Mouse (Mus musculus): ENCODE data around the gene Ercc6.

The Ercc6 gene

GRCm38 (mm10) chr14:32508105-32508835 lies 5.1 kb upstream of the Ercc6 start:
- H3K36me3 ChIP-seq (ENCODE audit: insufficient read depth, low read length) = no peaks in the 10 kb centered on the region
- H3K4me3 ChIP-seq (replicated peaks; ENCODE audit: low read length) = no peak overlapping the region
- peaks cover 41% of the 10 kb centered on the region for H3K27me3 ChIP-seq (ENCODE audit: insufficient read depth, low read length)
- H3K9me3 ChIP-seq (ENCODE audit: low read length) = no peaks in the 10 kb centered on the region
- no peak for TF ChIP-seq POU5F1 (IDR thresholded peaks at IDR 0.05; ENCODE audit: borderline replicate concordance, low read length)
- TF ChIP-seq NANOG (IDR thresholded peaks at IDR 0.05; ENCODE audit: borderline replicate concordance, low read length) = no peak
- no peak for TF ChIP-seq CTCF (conservative IDR thresholded peaks at IDR 0.05; ENCODE audit: low read length)
- H3K4me1 ChIP-seq (replicated peaks; ENCODE audit: low read depth, low read length) = peaks cover 5% of the 10 kb centered on the region

DNA sequence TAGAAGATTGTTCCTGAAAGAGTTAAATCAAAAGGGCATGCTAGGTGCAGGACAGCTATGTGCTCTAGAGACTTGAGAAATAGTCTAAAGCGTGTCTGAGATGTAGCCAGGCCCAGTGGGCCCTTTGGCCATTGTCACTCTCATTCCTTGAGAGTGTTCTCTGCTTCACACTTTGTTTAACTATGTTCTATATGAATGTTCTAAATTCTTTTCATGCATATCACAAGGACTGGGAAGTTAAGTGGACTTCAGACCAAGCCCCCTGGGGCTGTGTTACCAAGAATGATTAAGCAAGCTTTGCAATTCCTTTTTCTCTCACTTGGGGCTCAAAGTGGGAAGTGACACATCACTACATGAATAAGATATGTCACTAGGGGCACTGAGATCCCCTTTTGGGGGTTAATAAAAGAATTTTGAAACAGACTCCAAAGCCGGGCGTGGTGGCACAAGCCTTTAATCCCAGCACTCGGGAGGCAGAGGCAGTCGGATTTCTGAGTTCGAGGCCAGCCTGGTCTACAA lies 3.8 kb upstream of the Ercc6 start:
- no peak for TF ChIP-seq NANOG (IDR thresholded peaks at IDR 0.05; ENCODE audit: borderline replicate concordance, low read length)
- no peak for TF ChIP-seq CTCF (conservative IDR thresholded peaks at IDR 0.05; ENCODE audit: low read length)
- TF ChIP-seq POU5F1 (IDR thresholded peaks at IDR 0.05; ENCODE audit: borderline replicate concordance, low read length) = no peak
- no peaks in the 10 kb centered on the region for H3K9me3 ChIP-seq (ENCODE audit: low read length)
- no peaks in the 10 kb centered on the region for H3K36me3 ChIP-seq (ENCODE audit: insufficient read depth, low read length)

GRCm38 (mm10) chr14:32512912-32513311 lies 409 bp upstream of the Ercc6 start:
- TF ChIP-seq NANOG (IDR thresholded peaks at IDR 0.05; ENCODE audit: borderline replicate concordance, low read length) (no peak), CTCF (conservative IDR thresholded peaks at IDR 0.05; ENCODE audit: low read length) (no peak), POU5F1 (IDR thresholded peaks at IDR 0.05; ENCODE audit: borderline replicate concordance, low read length) (no peak)
- Histone ChIP-seq H3K27me3 (ENCODE audit: insufficient read depth, low read length) (peaks cover 35% of the 10 kb centered on the region), H3K9me3 (ENCODE audit: low read length) (no peaks in the 10 kb centered on the region), H3K4me1 (replicated peaks; ENCODE audit: low read depth, low read length) (peaks cover 18% of the 10 kb centered on the region), H3K36me3 (ENCODE audit: insufficient read depth, low read length) (peaks cover 25% of the 10 kb centered on the region), H3K4me3 (replicated peaks; ENCODE audit: low read length) (peak overlapping the region; percentile 84; the same call in 1 of the 2 replicates)

More for the DNA sequence above, 3.8 kb upstream of the Ercc6 start:
- Histone ChIP-seq H3K4me3 (replicated peaks; ENCODE audit: low read length) (no peak overlapping the region), H3K27me3 (ENCODE audit: insufficient read depth, low read length) (peaks cover 43% of the 10 kb centered on the region), H3K4me1 (replicated peaks; ENCODE audit: low read depth, low read length) (peaks cover 13% of the 10 kb centered on the region)

GRCm38 (mm10) chr14:32516086-32516485 lies 2.8 kb downstream of the Ercc6 start:
- Histone ChIP-seq H3K4me3 (replicated peaks; ENCODE audit: low read length) (no peak overlapping the region), H3K4me1 (replicated peaks; ENCODE audit: low read depth, low read length) (peaks cover 32% of the 10 kb centered on the region), H3K9me3 (ENCODE audit: low read length) (no peaks in the 10 kb centered on the region), H3K27me3 (ENCODE audit: insufficient read depth, low read length) (peaks cover 24% of the 10 kb centered on the region), H3K36me3 (ENCODE audit: insufficient read depth, low read length) (peaks cover 54% of the 10 kb centered on the region)
- TF ChIP-seq NANOG (IDR thresholded peaks at IDR 0.05; ENCODE audit: borderline replicate concordance, low read length) (no peak), POU5F1 (IDR thresholded peaks at IDR 0.05; ENCODE audit: borderline replicate concordance, low read length) (no peak), CTCF (conservative IDR thresholded peaks at IDR 0.05; ENCODE audit: low read length) (no peak)

GRCm38 (mm10) chr14:32518543-32518942 lies 5.2 kb downstream of the Ercc6 start:
- Histone ChIP-seq H3K9me3 (ENCODE audit: low read length) (no peaks in the 10 kb centered on the region), H3K36me3 (ENCODE audit: insufficient read depth, low read length) (peaks cover 69% of the 10 kb centered on the region), H3K4me3 (replicated peaks; ENCODE audit: low read length) (no peak overlapping the region), H3K27me3 (ENCODE audit: insufficient read depth, low read length) (peaks cover 6% of the 10 kb centered on the region), H3K4me1 (replicated peaks; ENCODE audit: low read depth, low read length) (peaks cover 27% of the 10 kb centered on the region)
- TF ChIP-seq NANOG (IDR thresholded peaks at IDR 0.05; ENCODE audit: borderline replicate concordance, low read length) = no peak
- TF ChIP-seq CTCF (conservative IDR thresholded peaks at IDR 0.05; ENCODE audit: low read length) = no peak
- TF ChIP-seq POU5F1 (IDR thresholded peaks at IDR 0.05; ENCODE audit: borderline replicate concordance, low read length) = no peak

DNA sequence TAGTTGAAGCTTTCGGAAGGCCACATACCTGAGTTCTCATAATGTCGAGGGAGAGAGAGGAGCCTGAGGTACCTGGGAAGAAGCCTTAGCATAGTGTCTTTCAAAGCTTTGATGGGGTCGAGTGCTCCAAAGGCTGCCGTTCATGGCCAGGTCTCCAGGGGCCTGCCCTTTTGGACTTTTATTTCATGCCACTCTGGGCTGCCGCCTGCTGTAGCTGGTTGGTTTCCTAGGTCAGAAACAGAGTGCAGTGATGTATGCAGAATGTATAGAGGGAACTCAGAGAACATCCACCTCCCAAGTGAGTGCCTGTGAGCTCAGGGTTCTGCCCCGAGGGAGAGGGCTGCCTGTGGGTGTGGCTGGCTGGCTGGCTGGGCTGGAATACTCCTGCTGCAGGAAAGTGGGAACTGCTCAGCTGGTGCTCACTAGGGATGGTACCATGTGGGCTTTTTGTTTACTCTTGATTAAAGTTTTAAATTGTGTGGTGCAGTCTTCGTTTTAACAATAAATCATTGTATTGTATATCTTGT lies 7.1 kb downstream of the Ercc6 start:
- peak overlapping the region; percentile 7; the same call in 1 of the 2 replicates for H3K4me3 ChIP-seq (replicated peaks; ENCODE audit: low read length)
- H3K9me3 ChIP-seq (ENCODE audit: low read length) = no peaks in the 10 kb centered on the region
- H3K27me3 ChIP-seq (ENCODE audit: insufficient read depth, low read length) = no peaks in the 10 kb centered on the region
- TF ChIP-seq POU5F1 (IDR thresholded peaks at IDR 0.05; ENCODE audit: borderline replicate concordance, low read length) (no peak), CTCF (conservative IDR thresholded peaks at IDR 0.05; ENCODE audit: low read length) (no peak), NANOG (IDR thresholded peaks at IDR 0.05; ENCODE audit: borderline replicate concordance, low read length) (no peak)
- H3K4me1 ChIP-seq (replicated peaks; ENCODE audit: low read depth, low read length) = peaks cover 14% of the 10 kb centered on the region
- H3K36me3 ChIP-seq (ENCODE audit: insufficient read depth, low read length) = peaks cover 77% of the 10 kb centered on the region

DNA sequence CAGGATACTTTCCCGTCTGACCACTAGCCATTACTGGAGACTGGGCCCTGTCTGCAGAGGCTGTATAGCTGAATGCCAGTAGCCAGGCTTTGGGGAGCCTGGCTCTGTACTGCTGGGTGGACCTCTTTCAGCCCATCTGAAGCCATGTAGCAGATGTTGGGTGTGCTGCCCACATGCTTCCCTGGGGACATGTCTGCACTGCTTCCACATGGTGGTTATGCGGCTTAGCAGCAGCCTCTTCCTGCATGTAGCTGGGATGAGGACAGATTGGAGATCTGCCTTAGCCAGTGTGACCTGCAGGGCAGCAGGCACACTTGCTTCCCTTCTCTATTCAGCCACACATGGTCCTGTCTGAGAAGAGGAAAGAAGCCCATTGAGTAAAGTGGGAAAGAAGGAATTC lies 9.0 kb downstream of the Ercc6 start:
- peaks cover 74% of the 10 kb centered on the region for H3K36me3 ChIP-seq (ENCODE audit: insufficient read depth, low read length)
- H3K27me3 ChIP-seq (ENCODE audit: insufficient read depth, low read length) = no peaks in the 10 kb centered on the region
- H3K4me3 ChIP-seq (replicated peaks; ENCODE audit: low read length) = no peak overlapping the region
- H3K4me1 ChIP-seq (replicated peaks; ENCODE audit: low read depth, low read length) = peaks cover 30% of the 10 kb centered on the region
- no peaks in the 10 kb centered on the region for H3K9me3 ChIP-seq (ENCODE audit: low read length)
- TF ChIP-seq CTCF (conservative IDR thresholded peaks at IDR 0.05; ENCODE audit: low read length) = no peak
- no peak for TF ChIP-seq NANOG (IDR thresholded peaks at IDR 0.05; ENCODE audit: borderline replicate concordance, low read length)
- no peak for TF ChIP-seq POU5F1 (IDR thresholded peaks at IDR 0.05; ENCODE audit: borderline replicate concordance, low read length)

GRCm38 (mm10) chr14:32524071-32524470 lies 10.8 kb downstream of the Ercc6 start:
- Histone ChIP-seq H3K4me1 (replicated peaks; ENCODE audit: low read depth, low read length) (peaks cover 34% of the 10 kb centered on the region), H3K9me3 (ENCODE audit: low read length) (no peaks in the 10 kb centered on the region), H3K27me3 (ENCODE audit: insufficient read depth, low read length) (no peaks in the 10 kb centered on the region), H3K4me3 (replicated peaks; ENCODE audit: low read length) (no peak overlapping the region), H3K36me3 (ENCODE audit: insufficient read depth, low read length) (peaks cover 69% of the 10 kb centered on the region)
- TF ChIP-seq POU5F1 (IDR thresholded peaks at IDR 0.05; ENCODE audit: borderline replicate concordance, low read length) (no peak), CTCF (conservative IDR thresholded peaks at IDR 0.05; ENCODE audit: low read length) (no peak), NANOG (IDR thresholded peaks at IDR 0.05; ENCODE audit: borderline replicate concordance, low read length) (no peak)

All from E14TG2a.4 (cell line).